Mouse (Mus musculus): ENCODE data around the gene Olfr123.

The Olfr123 gene

GRCm38 (mm10) chr17:37793229-37793628 lies at the start of gene Olfr123:
Olfr123 (plus strand) TSS chr17:37793529.
- DNase-seq (ENCODE audit: low spot score in 2 of 2), result no peak

GRCm38 (mm10) chr17:37768307-37768706 lies 25.0 kb upstream of the Olfr123 start, which contains the start of gene Olfr122:
Olfr122 (plus strand) TSS chr17:37768607.
- DNase-seq (ENCODE audit: low spot score in 2 of 2), result no peak

- no peak for DNase-seq (ENCODE audit: low spot score in 2 of 2)
These were observed 6.3 kb downstream of the Olfr123 start, which contains the start of gene Olfr124 for GRCm38 (mm10) chr17:37799588-37799987. Olfr124 (plus strand) TSS chr17:37799888.

- DNase-seq (ENCODE audit: low spot score in 2 of 2), result no peak
These were observed 39.3 kb downstream of the Olfr123 start, which contains the start of gene Olfr125 for GRCm38 (mm10) chr17:37832649-37833048. Olfr125 (plus strand) TSS chr17:37832949.

- no peak for DNase-seq (ENCODE audit: low spot score in 2 of 2)
These were observed 53.9 kb downstream of the Olfr123 start, which contains the start of gene Olfr126 for GRCm38 (mm10) chr17:37847183-37847582. Olfr126 (plus strand) TSS chr17:37847483.
